Mouse (Mus musculus) forebrain, embryonic 14.5 days (tissue): ENCODE data around the gene Tmem106a. TPM values are rescaled to one million over a fixed set of nuclear protein-coding genes. Genes with fewer than 3 reads are reported as not detected.
"Not testable (repeated sequence)": the region's sequence is repeated elsewhere in the genome, so short reads cannot be mapped to it uniquely, and the experiment has no call there.

Experiments used
- ATAC-seq: fragments of 200-750 bp; cut with Nextera tagmentation; 2 replicates; pipeline ENCODE4 v1.8.0; 2017; ENCODE audit warnings: mild to moderate bottlenecking, moderate library complexity
- DNase-seq: peaks from one replicate; pipeline ENCODE4 v3.0.0-alpha.2; 2015; ENCODE audit warnings: low spot score
- H3K27ac ChIP-seq: fragments of 300-500 bp; sonication (generic); 2 replicates; pipeline ENCODE4 v1.5.1; 2014; ENCODE audit warnings: low read depth, mild to moderate bottlenecking, control low read depth, low read length, moderate library complexity
- H3K27me3 ChIP-seq: fragments of 300-500 bp; sonication (generic); replicated peaks from 2 replicates; pipeline ENCODE4 v1.6.1; 2014; ENCODE audit warnings: low read length, control low read depth, mixed read lengths; ENCODE audit not compliant: control insufficient read depth, insufficient read depth
- H3K36me3 ChIP-seq: fragments of 300-500 bp; sonication (generic); 2 replicates; pipeline ENCODE4 v1.6.1; 2014; ENCODE audit warnings: low read length, control low read depth; ENCODE audit not compliant: control insufficient read depth, insufficient read depth
- H3K4me1 ChIP-seq: fragments of 300-500 bp; sonication (generic); 2 replicates; pipeline ENCODE4 v1.6.1; 2014; ENCODE audit warnings: antibody characterized with exemption, low read length, control low read depth; ENCODE audit not compliant: control insufficient read depth, insufficient read depth
- H3K4me2 ChIP-seq: fragments of 300-500 bp; sonication (generic); 2 replicates; pipeline ENCODE4 v1.6.1; 2014; ENCODE audit warnings: mild to moderate bottlenecking, control low read depth, low read length
- H3K4me3 ChIP-seq: fragments of 300-500 bp; sonication (generic); 2 replicates; pipeline ENCODE4 v1.5.1; 2014; ENCODE audit warnings: low read depth, low read length, control low read depth
- H3K9ac ChIP-seq: fragments of 300-500 bp; sonication (generic); 2 replicates; pipeline ENCODE4 v1.6.1; 2014; ENCODE audit warnings: mild to moderate bottlenecking, low read length, control low read depth, moderate library complexity
- H3K9me3 ChIP-seq: fragments of 300-500 bp; sonication (generic); replicated peaks from 2 replicates; pipeline ENCODE4 v1.6.1; 2016; ENCODE audit warnings: low read length, control low read depth, mixed read lengths; ENCODE audit not compliant: control insufficient read depth
- WGBS: fragments of 180-500 bp; shearing (Covaris S2); extraction: QIAGEN DNeasy Blood & Tissue Kit; methylation state at CpG from one replicate; pipeline ENCODE4 v1.1.7; 2014; 5-methylcytosine and 5-hydroxymethylcytosine counted together
- polyA plus RNA-seq: library from polyadenylated mRNA; unstranded; fragments of >200 nt; fragmentation: Nextera tagmentation; extraction: Ambion mirVana; gene quantifications from 2 replicates; pipeline ENCODE4 v1.2.1, GENCODE M21; 2014

The Tmem106a gene
- polyA plus RNA-seq, 1 experiment from 2014 or later = 3.4 TPM

DNA sequence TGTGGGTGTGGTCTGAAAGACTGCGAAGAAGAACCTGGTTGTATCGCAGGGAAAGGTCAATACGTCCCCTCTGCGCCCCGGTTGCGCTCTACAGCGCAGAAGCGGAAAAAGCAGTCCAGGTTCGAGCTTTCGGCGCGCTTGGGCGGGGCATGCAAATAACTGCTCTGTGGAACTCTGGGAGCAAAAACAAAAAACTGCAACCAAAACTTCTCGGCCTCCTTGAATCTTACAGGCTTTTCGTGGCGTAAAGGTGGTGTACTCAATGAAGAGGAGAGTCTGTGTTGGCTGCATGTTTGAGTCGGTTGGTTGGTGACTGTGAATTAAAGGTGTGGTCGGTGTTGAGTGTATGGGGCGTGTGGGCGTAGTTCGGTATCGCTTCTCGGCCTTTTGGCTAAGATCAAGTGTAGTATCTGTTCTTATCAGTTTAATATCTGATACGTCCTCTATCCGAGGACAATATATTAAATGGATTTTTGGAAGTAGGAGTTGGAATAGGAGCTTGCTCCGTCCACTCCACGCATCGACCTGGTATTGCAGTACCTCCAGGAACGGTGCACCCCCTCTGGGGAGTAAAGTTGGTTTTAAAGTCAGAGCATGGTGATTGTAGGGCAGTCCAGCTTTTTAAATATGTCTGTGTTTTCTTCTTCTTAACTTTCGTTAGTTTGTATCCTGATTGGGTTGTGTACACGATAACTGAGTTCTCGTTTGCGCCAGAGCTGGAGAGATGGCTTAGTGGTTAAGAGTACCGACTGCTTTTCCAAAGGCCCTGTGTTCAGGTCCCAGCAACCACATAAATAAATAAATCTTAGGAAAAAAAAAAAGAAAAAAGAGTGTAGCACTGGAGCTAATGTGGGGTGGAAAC, 45.2 kb downstream of the Tmem106a start, which contains the start of gene Rdm1:
Gene Rdm1, plus strand, starts transcription at position 201 of the 862 bp plus-strand sequence.
- Histone ChIP-seq H3K9me3 (no peaks in the 10 kb centered on the region), H3K4me1 (no peaks in the 10 kb centered on the region), H3K36me3 (no peaks in the 10 kb centered on the region), H3K4me3 (peak within 1 kb of the TSS; percentile 45), H3K27ac (peak within 1 kb of the TSS; percentile 88), H3K27me3 (no peaks in the 10 kb centered on the region), H3K9ac (peak within 1 kb of the TSS; percentile 74), H3K4me2 (peak within 1 kb of the TSS; percentile 79)
- DNase-seq = peak; percentile 94
- ATAC-seq = peak; percentile 90
- under 1% methylated on average over 31 of the region's 34 CpGs for WGBS

DNA sequence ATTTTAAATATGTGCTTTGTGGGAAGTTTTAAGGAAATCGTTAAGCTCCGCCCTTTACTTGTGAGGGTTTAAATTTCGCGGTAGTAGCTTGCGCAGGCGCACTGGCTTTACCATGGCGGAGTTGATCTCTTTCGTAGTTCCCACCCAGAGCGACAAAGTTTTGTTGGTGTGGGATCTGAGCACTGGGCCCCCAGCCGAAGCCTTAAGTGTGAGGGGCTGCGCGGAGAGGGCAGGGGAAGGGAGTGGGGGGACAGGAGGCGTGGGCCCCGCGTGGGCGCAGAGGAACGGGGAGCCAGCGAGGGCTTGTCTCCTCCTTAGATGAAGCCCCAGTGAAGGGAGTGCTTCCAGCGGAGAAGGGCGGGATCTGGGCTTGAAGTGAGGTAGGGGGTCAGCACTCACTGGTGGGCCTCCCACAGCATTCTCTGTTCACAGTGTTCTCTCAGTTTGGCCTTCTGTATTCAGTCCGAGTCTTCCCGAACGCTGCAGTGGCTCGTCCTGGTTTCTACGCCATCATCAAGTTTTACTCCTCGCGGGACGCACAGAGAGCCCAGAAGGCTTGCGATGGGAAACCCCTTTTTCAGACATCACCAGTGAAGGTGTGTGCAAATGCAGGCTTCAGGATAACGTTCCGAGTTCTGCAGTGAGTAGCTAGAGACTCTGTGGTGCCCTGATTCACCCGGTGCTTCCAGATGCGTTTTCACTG, 46.0 kb downstream of the Tmem106a start:
- Histone ChIP-seq H3K9ac (peak overlapping the region; percentile 74), H3K27me3 (no peaks in the 10 kb centered on the region), H3K9me3 (no peaks in the 10 kb centered on the region), H3K4me2 (peak overlapping the region; percentile 79), H3K36me3 (no peaks in the 10 kb centered on the region), H3K27ac (peak overlapping the region; percentile 88), H3K4me1 (no peaks in the 10 kb centered on the region), H3K4me3 (peak overlapping the region; percentile 45)
- ATAC-seq (peak; percentile 45), DNase-seq (no peak)
- WGBS = under 1% methylated on average over 33 of the region's 33 CpGs

DNA sequence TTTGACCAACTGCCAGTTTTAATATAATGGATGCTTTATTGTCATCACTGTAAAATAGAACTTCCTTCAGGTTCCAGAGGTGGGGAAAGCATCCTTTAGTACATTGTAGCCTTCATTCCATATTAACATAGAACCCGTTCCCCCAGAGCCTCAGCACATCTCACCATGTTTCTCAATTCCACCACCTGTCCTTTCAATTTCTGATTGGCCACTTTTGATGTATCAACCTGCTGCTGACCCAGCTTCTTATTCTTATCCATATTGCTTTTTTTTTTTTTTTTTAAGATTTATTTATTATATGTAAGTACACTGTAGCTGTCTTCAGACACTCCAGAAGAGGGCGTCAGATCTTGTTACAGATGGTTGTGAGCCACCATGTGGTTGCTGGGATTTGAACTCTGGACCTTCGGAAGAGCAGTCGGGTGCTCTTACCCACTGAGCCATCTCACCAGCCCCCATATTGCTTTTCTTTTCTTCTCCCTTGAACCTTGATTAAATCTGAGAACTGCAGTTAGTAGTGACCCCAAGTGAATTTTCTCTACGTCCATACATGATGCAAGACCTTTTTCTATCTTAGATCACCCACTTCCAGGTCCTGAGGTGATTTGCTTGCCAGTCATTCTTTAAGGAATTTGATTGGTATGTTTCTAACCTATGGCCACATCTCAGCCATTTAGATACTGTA, 46.8 kb downstream of the Tmem106a start:
- DNase-seq, H3K36me3 ChIP-seq, H3K4me1 ChIP-seq, H3K27ac ChIP-seq, H3K9me3 ChIP-seq, ATAC-seq, H3K27me3 ChIP-seq: not testable (repeated sequence)
- H3K4me3 ChIP-seq = peak overlapping the region; percentile 45
- WGBS = 66% methylated on average over 4 of the region's 5 CpGs
- peak overlapping the region; percentile 79 for H3K4me2 ChIP-seq
- H3K9ac ChIP-seq = peak overlapping the region; percentile 74

DNA sequence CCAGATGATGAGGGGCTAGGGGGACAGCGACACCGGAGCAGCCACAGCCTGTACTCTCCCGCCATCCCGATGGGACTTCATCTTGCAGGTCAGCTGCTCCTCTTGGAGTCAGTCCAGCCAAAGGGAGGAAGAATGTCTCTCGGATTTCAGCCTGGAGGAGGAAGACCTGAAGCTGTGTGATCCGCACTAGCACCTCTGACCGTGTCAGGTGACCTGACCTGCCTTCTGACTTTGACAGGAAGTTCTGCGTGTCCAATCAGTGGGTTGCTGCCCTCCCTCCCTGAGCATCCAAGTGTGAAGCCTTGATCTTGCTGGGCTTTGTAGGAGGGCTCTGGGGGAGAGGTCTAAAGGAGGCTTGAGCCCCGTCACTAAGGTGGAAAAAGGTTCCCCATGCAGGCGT, 53.6 kb downstream of the Tmem106a start:
- H3K4me3 ChIP-seq = no peak overlapping the region
- DNase-seq (no peak), ATAC-seq (no peak)
- no peak overlapping the region for H3K27ac ChIP-seq
- H3K4me2 ChIP-seq = no peak overlapping the region
- H3K9me3 ChIP-seq = no peaks in the 10 kb centered on the region
- no peak overlapping the region for H3K9ac ChIP-seq
- H3K4me1 ChIP-seq = no peaks in the 10 kb centered on the region
- 88% methylated on average over 10 of the region's 10 CpGs for WGBS
- H3K27me3 ChIP-seq = no peaks in the 10 kb centered on the region
- H3K36me3 ChIP-seq = 0 out of 2 replicates have a peak, but pooled peaks cover 6% of the 10 kb centered on the region

DNA sequence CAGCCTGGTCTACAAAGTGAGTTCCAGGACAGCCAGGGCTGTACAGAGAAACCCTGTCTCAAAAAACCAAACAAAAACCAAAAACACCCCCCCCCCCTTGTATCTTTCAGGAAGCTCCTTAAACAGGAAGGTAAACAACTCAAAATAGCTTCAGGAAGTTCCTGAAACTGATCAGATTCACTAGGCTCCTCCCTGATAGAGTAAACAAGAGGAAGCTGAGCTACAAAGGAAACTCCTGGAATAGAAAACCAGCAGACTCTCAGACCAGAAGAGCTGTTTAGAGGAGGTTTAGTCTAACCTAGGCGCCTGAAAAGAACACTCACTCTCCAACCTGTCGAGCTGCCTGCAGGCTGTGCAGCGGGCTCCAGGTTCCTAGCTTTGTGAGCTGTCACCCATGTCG, 57.7 kb downstream of the Tmem106a start:
- H3K9ac ChIP-seq = no peak overlapping the region
- no peaks in the 10 kb centered on the region for H3K27me3 ChIP-seq
- 0 out of 2 replicates have a peak, but pooled peaks cover 6% of the 10 kb centered on the region for H3K36me3 ChIP-seq
- H3K4me2 ChIP-seq = no peak overlapping the region
- H3K4me3 ChIP-seq = no peak overlapping the region
- DNase-seq = no peak
- 100% methylated on average over 4 of the region's 4 CpGs for WGBS
- H3K4me1 ChIP-seq = no peaks in the 10 kb centered on the region
- H3K27ac ChIP-seq = no peak overlapping the region
- H3K9me3 ChIP-seq = no peaks in the 10 kb centered on the region
- no peak for ATAC-seq

DNA sequence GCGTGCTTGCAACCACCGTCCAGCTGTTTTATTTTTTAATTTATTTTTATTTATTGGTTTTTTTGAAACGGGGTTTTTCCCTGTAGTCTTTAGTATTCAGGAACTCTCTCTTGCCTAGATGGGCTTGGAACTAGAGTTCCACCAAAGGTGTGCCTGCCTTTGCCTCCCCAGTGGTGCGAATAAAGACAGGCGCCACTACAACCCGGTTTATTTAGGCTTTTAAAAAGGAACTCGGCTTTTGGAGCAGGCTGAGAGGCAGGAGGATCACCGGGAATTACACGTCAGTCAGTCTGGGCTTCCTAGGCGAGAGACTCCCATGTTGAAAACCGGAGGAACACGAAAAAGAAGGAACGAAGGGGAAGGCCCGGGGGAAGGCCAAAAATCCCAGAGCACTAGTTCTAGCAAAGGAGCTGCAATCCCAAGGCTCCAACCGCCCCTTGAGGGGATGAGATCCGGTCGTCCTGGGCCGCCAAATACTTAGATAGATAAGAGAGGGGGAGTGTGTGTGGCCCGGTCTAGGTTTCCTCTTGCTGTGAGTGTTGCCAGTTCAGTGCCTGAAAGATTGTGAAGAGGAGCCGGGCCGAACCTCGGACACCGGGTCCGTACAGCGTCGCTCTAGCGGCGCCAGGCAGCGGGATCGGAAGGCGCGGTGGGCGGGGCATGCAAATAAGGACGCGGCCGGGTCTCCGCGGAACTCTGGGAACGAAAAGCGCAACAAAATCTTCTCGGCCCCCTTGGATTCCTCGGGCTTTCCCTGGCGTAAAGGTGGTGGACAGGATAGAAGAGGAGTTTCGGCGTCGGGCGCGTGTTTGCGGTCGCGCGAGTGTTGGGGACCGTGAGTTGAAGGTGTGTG, 59.0 kb downstream of the Tmem106a start:
- H3K4me1 ChIP-seq, H3K36me3 ChIP-seq, H3K27me3 ChIP-seq, H3K9me3 ChIP-seq: not testable (repeated sequence)
- DNase-seq (peak; percentile 81), ATAC-seq (peak; percentile 78)
- Histone ChIP-seq H3K4me3 (peak overlapping the region; percentile 24), H3K9ac (peak overlapping the region; percentile 61), H3K27ac (peak overlapping the region; percentile 75), H3K4me2 (peak overlapping the region; percentile 47)
- 6% methylated on average over 49 of the region's 53 CpGs for WGBS
